Comparison of ENCODE assay signal across 26 mouse cellular contexts in the genomic region with DNA sequence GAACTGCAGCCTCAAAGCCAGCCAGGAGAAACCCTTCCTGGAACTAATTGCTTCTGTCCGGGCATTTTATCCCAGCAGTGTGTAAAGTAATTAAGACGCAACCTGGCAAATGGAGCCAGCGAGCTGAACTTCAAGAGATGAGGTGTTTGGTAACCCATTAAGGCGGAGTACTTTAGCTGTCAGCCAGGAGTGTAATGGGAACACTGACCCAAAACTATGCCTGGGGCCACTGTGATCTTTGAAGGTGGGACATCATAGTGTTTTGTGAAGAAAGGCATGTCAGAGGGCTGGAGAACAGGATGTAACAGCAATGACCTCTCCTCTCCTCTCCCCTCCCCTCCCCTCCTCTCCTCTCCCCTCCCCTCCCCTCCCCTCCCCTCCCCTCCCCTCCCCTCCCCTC. TPM values are rescaled to one million over a fixed set of nuclear protein-coding genes. Genes with fewer than 3 reads are reported as not detected.
DNase-seq lines count a peak whose midpoint lies in the region; ATAC-seq and TF ChIP-seq lines count a peak whose summit lies in the region.
"Had no signal": no experiment of that assay in that cellular context is flagged by ENCODE, and none has a peak within 500 bp of the region (broad histone marks: within the 10 kb centered on the region; RNA-seq: fewer than 3 reads in every experiment).

No protein-coding gene starts in this region.

- DNase-seq in embryo, embryonic 10 days (ENCODE audit: low spot score): peak; percentile 22
- no peak for DNase-seq in embryo, embryonic 11 days
- no peak for DNase-seq in kidney, adult 11 months
- DNase-seq in ZHBTc4 (ENCODE audit: low read depth, low spot score): peak; percentile 54
- DNase-seq in spleen, adult 18-20 months: no peak
- no peak for DNase-seq in Muller cell, postnatal 12 days (ENCODE audit: inconsistent ontology term)
- DNase-seq: adrenal gland, postnatal 14 days; B cell, adult 2 months; cerebellum, adult 11-12 months; cerebellum, adult 9-10 months; cerebellum, postnatal 25 days; gastrocnemius, postnatal 10 days; heart, adult 18-20 months; heart, postnatal 10 days; heart, postnatal 4 days had no signal

- H3K4me1 ChIP-seq in kidney, embryonic 16.5 days (ENCODE audit: insufficient read depth, low read length): no peaks in the 10 kb centered on the region
- H3K4me1 ChIP-seq in E14TG2a.4 (replicated peaks; ENCODE audit: low read depth, low read length): peaks cover 32% of the 10 kb centered on the region
- H3K4me1 ChIP-seq: embryonic facial prominence, embryonic 15.5 days; heart, embryonic 10.5 days; hindbrain, embryonic 12.5 days had no signal

- H3K27me3 ChIP-seq in kidney, embryonic 16.5 days (ENCODE audit: insufficient read depth, low read length): no peaks in the 10 kb centered on the region
- peaks cover 9% of the 10 kb centered on the region for H3K27me3 ChIP-seq in E14TG2a.4 (ENCODE audit: insufficient read depth, low read length)
- H3K27me3 ChIP-seq: hindbrain, embryonic 12.5 days had no signal

- no peak for TF ChIP-seq CTCF in E14TG2a.4 (conservative IDR thresholded peaks at IDR 0.05; ENCODE audit: low read length)

- H3K9me3 ChIP-seq in kidney, embryonic 16.5 days (ENCODE audit: low read length): no peaks in the 10 kb centered on the region
- H3K9me3 ChIP-seq in E14TG2a.4 (ENCODE audit: low read length): no peaks in the 10 kb centered on the region
- H3K9me3 ChIP-seq: embryonic facial prominence, embryonic 15.5 days; forebrain, embryonic 10.5 days; heart, embryonic 10.5 days; hindbrain, embryonic 12.5 days had no signal

- no peaks in the 10 kb centered on the region for H3K36me3 ChIP-seq in kidney, embryonic 16.5 days (ENCODE audit: insufficient read depth, low read length)
- H3K36me3 ChIP-seq in E14TG2a.4 (ENCODE audit: insufficient read depth, low read length): no peaks in the 10 kb centered on the region
- H3K36me3 ChIP-seq: embryonic facial prominence, embryonic 15.5 days; forebrain, embryonic 10.5 days; heart, embryonic 10.5 days; hindbrain, embryonic 12.5 days had no signal

- 18% methylated on average over 4 of the region's 4 CpGs for WGBS in kidney, embryonic 16.5 days

- H3K9ac ChIP-seq in kidney, embryonic 16.5 days (replicated peaks; ENCODE audit: low read length): no peak overlapping the region
- H3K9ac ChIP-seq: embryonic facial prominence, embryonic 15.5 days; hindbrain, embryonic 12.5 days had no signal

- ATAC-seq in kidney, embryonic 16.5 days (ENCODE audit: low FRiP score, low TSS enrichment): peak; percentile 66
- ATAC-seq: activated CD4-positive, CD25-positive, alpha-beta regulatory T cell, adult 4 months; CD4-positive, CD25-positive, alpha-beta regulatory T cell, adult 4 months; forebrain, embryonic 14.5 days; hindbrain, embryonic 16.5 days had no signal

- no peak overlapping the region for H3K27ac ChIP-seq in kidney, embryonic 16.5 days (ENCODE audit: low read length)
- H3K27ac ChIP-seq: embryonic facial prominence, embryonic 15.5 days; forebrain, embryonic 10.5 days; heart, embryonic 10.5 days; hindbrain, embryonic 12.5 days had no signal

- H3K4me2 ChIP-seq in kidney, embryonic 16.5 days (replicated peaks; ENCODE audit: low read depth, low read length): no peak overlapping the region
- H3K4me2 ChIP-seq: embryonic facial prominence, embryonic 15.5 days; hindbrain, embryonic 12.5 days had no signal

- no peak overlapping the region for H3K4me3 ChIP-seq in kidney, embryonic 16.5 days (ENCODE audit: low read length)
- peak overlapping the region; percentile 30; the same call in 1 of the 2 replicates for H3K4me3 ChIP-seq in E14TG2a.4 (replicated peaks; ENCODE audit: low read length)
- H3K4me3 ChIP-seq: embryonic facial prominence, embryonic 15.5 days; erythroblast, embryonic 14.5 days; forebrain, embryonic 10.5 days; heart, embryonic 10.5 days; hindbrain, embryonic 12.5 days had no signal

RNA-seq across cellular contexts. Expression of a gene that starts 7.5 kb away (rescaled TPM):
- polyA plus RNA-seq in kidney, embryonic 16.5 days (2015; fragmentation: Nextera tagmentation; extraction: Ambion mirVana): 1.2 and 1.7 TPM in 2 replicates
- polyA plus RNA-seq: erythroblast, embryonic 14.5 days had no signal

Comparison
In these comparisons a context has a peak if more than half of its experiments do, and no peak if none do; other contexts are left out.
1. DNase-seq: peak in embryo, embryonic 10 days (single experiment) and ZHBTc4 (single experiment); none in embryo, embryonic 11 days (single experiment), kidney, adult 11 months (single experiment), spleen, adult 18-20 months (0 of 2) and Muller cell, postnatal 12 days (single experiment).